Mouse (Mus musculus): Measurements from ENCODE around the gene Hoxc9. TPM values are rescaled to one million over a fixed set of nuclear protein-coding genes. Genes with fewer than 3 reads are reported as not detected.

Hoxc9 gene
- polyA plus RNA-seq, 1 experiment, result not detected

GRCm38 (mm10) chr15:102954192-102955006, 21.8 kb upstream of the Hoxc9 start, which contains the start of gene Hoxc11:
TSS of gene Hoxc11 (plus strand) at chr15:102954427.
- no peak within 1 kb of the TSS for H3K27ac ChIP-seq (ENCODE audit: insufficient read depth, low read depth, low read length)
- 2% methylated on average over 57 of the region's 57 CpGs for WGBS
- no peaks in the 10 kb centered on the region for H3K4me1 ChIP-seq (ENCODE audit: control insufficient read depth, insufficient read depth, low read length)
- no peak within 1 kb of the TSS for H3K4me3 ChIP-seq (ENCODE audit: insufficient read depth, low read depth, low read length)
- TF ChIP-seq POLR2A (IDR thresholded peaks at IDR 0.05; ENCODE audit: insufficient read depth, low read depth, low read length) (no peak), CTCF (IDR thresholded peaks at IDR 0.05; ENCODE audit: insufficient read depth, low read depth, low read length) (no peak)

DNA sequence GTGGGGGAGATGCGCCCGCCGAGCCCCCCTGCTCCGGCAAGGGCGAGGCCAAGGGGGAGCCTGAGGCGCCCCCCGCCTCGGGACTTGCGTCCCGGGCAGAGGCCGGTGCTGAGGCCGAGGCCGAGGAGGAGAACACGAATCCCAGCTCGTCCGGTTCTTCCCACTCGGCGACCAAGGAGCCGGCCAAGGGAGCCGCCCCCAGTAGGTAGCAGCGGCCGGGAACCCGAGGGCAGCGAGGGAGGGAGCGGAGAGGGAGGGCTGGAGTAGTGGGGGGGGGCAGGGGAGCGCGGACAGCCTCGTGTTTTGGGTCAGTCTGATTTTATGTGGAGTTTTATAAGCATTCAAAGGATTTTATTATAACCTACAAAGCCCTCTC, 21.2 kb upstream of the Hoxc9 start:
- H3K4me1 ChIP-seq (ENCODE audit: control insufficient read depth, insufficient read depth, low read length), result no peaks in the 10 kb centered on the region
- TF ChIP-seq POLR2A (IDR thresholded peaks at IDR 0.05; ENCODE audit: insufficient read depth, low read depth, low read length) (no peak), CTCF (IDR thresholded peaks at IDR 0.05; ENCODE audit: insufficient read depth, low read depth, low read length) (no peak)
- H3K27ac ChIP-seq (ENCODE audit: insufficient read depth, low read depth, low read length), result no peak overlapping the region
- 2% methylated on average over 28 of the region's 28 CpGs for WGBS
- H3K4me3 ChIP-seq (ENCODE audit: insufficient read depth, low read depth, low read length), result no peak overlapping the region

DNA sequence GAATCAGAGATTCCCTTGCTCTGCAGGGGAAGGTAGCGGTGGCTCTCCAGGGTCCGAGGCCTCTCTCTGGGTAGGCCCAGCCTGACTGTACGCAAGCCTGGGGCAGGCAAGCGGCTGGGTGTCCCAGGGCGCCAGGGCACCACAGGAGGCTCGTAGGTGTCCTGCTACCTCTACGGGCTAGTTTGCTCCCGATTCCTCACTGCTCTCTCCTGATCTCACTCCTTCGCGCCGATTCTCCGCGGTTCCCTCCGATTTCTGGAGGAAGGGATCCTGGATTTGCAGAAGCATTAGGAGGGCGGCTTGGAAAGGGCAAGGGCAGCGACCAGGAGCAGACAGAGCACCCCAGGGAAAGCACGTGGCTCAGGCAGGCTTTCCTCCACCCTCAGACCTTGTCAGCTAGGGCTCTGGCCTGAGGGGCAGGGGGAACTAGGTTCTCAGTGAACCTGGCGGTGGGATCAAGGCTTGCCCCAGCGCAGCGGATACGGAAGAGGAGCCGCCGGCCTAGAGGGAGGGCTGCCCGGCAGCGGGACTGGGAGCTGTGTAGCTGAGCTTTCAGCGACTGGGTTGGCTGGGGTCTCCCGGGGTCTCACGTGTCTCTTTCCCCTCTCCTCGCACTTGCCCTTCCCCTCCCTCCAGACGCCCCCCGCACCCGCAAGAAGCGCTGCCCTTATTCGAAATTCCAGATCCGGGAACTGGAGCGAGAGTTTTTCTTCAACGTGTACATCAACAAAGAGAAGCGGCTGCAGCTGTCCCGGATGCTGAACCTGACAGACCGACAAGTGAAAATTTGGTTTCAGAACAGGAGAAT, 20.2 kb upstream of the Hoxc9 start:
- H3K4me3 ChIP-seq (ENCODE audit: insufficient read depth, low read depth, low read length), result no peak overlapping the region
- H3K27ac ChIP-seq (ENCODE audit: insufficient read depth, low read depth, low read length), result no peak overlapping the region
- no peak for TF ChIP-seq POLR2A (IDR thresholded peaks at IDR 0.05; ENCODE audit: insufficient read depth, low read depth, low read length)
- no peak for TF ChIP-seq CTCF (IDR thresholded peaks at IDR 0.05; ENCODE audit: insufficient read depth, low read depth, low read length)
- no peaks in the 10 kb centered on the region for H3K4me1 ChIP-seq (ENCODE audit: control insufficient read depth, insufficient read depth, low read length)
- WGBS, result 1% methylated on average over 40 of the region's 40 CpGs

GRCm38 (mm10) chr15:102956906-102957305, 19.3 kb upstream of the Hoxc9 start:
- no peaks in the 10 kb centered on the region for H3K4me1 ChIP-seq (ENCODE audit: control insufficient read depth, insufficient read depth, low read length)
- H3K4me3 ChIP-seq (ENCODE audit: insufficient read depth, low read depth, low read length), result no peak overlapping the region
- no peak overlapping the region for H3K27ac ChIP-seq (ENCODE audit: insufficient read depth, low read depth, low read length)
- 2% methylated on average over 12 of the region's 12 CpGs for WGBS
- TF ChIP-seq CTCF (IDR thresholded peaks at IDR 0.05; ENCODE audit: insufficient read depth, low read depth, low read length) (no peak), POLR2A (IDR thresholded peaks at IDR 0.05; ENCODE audit: insufficient read depth, low read depth, low read length) (no peak)

- H3K4me1 ChIP-seq (ENCODE audit: control insufficient read depth, insufficient read depth, low read length), result no peaks in the 10 kb centered on the region
- under 1% methylated on average over 13 of the region's 13 CpGs for WGBS
- TF ChIP-seq POLR2A (IDR thresholded peaks at IDR 0.05; ENCODE audit: insufficient read depth, low read depth, low read length) (no peak), CTCF (IDR thresholded peaks at IDR 0.05; ENCODE audit: insufficient read depth, low read depth, low read length) (no peak)
- H3K27ac ChIP-seq (ENCODE audit: insufficient read depth, low read depth, low read length), result no peak overlapping the region
- no peak overlapping the region for H3K4me3 ChIP-seq (ENCODE audit: insufficient read depth, low read depth, low read length)
Measured at GRCm38 (mm10) chr15:102959663-102960191, 16.5 kb upstream of the Hoxc9 start.

DNA sequence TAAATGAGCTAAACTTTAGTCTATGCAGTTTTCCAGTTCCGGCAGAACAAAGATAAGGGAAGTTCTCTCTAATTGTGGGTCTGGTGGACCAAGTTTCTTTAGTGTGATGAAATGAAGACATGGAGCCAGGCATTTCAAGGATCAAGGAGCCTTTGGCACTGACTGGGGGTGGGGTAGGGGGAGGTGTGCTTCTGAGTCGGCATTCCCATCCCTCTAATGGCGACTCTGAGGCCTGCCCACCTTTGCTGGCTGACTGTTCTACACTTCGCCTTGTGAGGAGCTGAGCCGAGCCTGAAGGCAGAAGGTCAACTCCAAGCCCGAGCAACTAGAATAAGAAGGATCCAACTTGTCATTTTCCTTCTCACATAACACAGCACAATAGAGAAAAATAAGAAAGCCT, 14.5 kb upstream of the Hoxc9 start:
- no peaks in the 10 kb centered on the region for H3K4me1 ChIP-seq (ENCODE audit: control insufficient read depth, insufficient read depth, low read length)
- H3K27ac ChIP-seq (ENCODE audit: insufficient read depth, low read depth, low read length), result no peak overlapping the region
- no peak overlapping the region for H3K4me3 ChIP-seq (ENCODE audit: insufficient read depth, low read depth, low read length)
- TF ChIP-seq POLR2A (IDR thresholded peaks at IDR 0.05; ENCODE audit: insufficient read depth, low read depth, low read length) (no peak), CTCF (IDR thresholded peaks at IDR 0.05; ENCODE audit: insufficient read depth, low read depth, low read length) (no peak)
- WGBS, result 6% methylated on average over 6 of the region's 6 CpGs

- 4% methylated on average over 13 of the region's 13 CpGs for WGBS
- TF ChIP-seq CTCF (IDR thresholded peaks at IDR 0.05; ENCODE audit: insufficient read depth, low read depth, low read length) (no peak), POLR2A (IDR thresholded peaks at IDR 0.05; ENCODE audit: insufficient read depth, low read depth, low read length) (no peak)
- Histone ChIP-seq H3K27ac (ENCODE audit: insufficient read depth, low read depth, low read length) (no peak overlapping the region), H3K4me1 (ENCODE audit: control insufficient read depth, insufficient read depth, low read length) (no peaks in the 10 kb centered on the region), H3K4me3 (ENCODE audit: insufficient read depth, low read depth, low read length) (no peak overlapping the region)
Measured at GRCm38 (mm10) chr15:102962492-102962891, 13.7 kb upstream of the Hoxc9 start.

- WGBS, result 8% methylated on average over 8 of the region's 8 CpGs
- H3K4me1 ChIP-seq (ENCODE audit: control insufficient read depth, insufficient read depth, low read length), result no peaks in the 10 kb centered on the region
- H3K27ac ChIP-seq (ENCODE audit: insufficient read depth, low read depth, low read length), result no peak overlapping the region
- TF ChIP-seq POLR2A (IDR thresholded peaks at IDR 0.05; ENCODE audit: insufficient read depth, low read depth, low read length) (no peak), CTCF (IDR thresholded peaks at IDR 0.05; ENCODE audit: insufficient read depth, low read depth, low read length) (no peak)
- H3K4me3 ChIP-seq (ENCODE audit: insufficient read depth, low read depth, low read length), result no peak overlapping the region
Measured at GRCm38 (mm10) chr15:102963259-102963658, 13.0 kb upstream of the Hoxc9 start.
